Mouse (Mus musculus) testis, adult 2 months (tissue): ENCODE results near the gene Camk2n1.

Experiments used
- CTCF ChIP-seq: fragments of 200-500 bp; IDR thresholded peaks from 2 replicates; pipeline ENCODE4 v1.5.1; 2012; ENCODE audit warnings: low read depth, mild to moderate bottlenecking, inconsistent platforms, low read length, moderate library complexity; ENCODE audit not compliant: control insufficient read depth, insufficient read depth, insufficient replicate concordance
- POLR2A ChIP-seq: fragments of 200-500 bp; IDR thresholded peaks from 2 replicates; pipeline ENCODE4 v1.6.1; 2012; ENCODE audit warnings: low read depth, mild to moderate bottlenecking, inconsistent platforms, low read length, moderate library complexity; ENCODE audit not compliant: control insufficient read depth

GRCm38 (mm10) chr4:138446981-138447380 is 7.1 kb upstream of the Camk2n1 start:
- TF ChIP-seq POLR2A = no peak
- no peak for TF ChIP-seq CTCF
